Mouse (Mus musculus) Muller cell, postnatal 12 days (primary cell): Measurements from ENCODE around the gene Bmyc.
A peak's percentile ranks its signal among the peaks of the same experiment; 100 is the strongest.
"Not testable (repeated sequence)": the region's sequence is repeated elsewhere in the genome, so short reads cannot be mapped to it uniquely, and the experiment has no call there.

ENCODE experiments used
- DNase-seq: peaks from one replicate; pipeline ENCODE4 v3.0.0-alpha.2; 2015; ENCODE audit errors: inconsistent ontology term

The Bmyc gene

DNA sequence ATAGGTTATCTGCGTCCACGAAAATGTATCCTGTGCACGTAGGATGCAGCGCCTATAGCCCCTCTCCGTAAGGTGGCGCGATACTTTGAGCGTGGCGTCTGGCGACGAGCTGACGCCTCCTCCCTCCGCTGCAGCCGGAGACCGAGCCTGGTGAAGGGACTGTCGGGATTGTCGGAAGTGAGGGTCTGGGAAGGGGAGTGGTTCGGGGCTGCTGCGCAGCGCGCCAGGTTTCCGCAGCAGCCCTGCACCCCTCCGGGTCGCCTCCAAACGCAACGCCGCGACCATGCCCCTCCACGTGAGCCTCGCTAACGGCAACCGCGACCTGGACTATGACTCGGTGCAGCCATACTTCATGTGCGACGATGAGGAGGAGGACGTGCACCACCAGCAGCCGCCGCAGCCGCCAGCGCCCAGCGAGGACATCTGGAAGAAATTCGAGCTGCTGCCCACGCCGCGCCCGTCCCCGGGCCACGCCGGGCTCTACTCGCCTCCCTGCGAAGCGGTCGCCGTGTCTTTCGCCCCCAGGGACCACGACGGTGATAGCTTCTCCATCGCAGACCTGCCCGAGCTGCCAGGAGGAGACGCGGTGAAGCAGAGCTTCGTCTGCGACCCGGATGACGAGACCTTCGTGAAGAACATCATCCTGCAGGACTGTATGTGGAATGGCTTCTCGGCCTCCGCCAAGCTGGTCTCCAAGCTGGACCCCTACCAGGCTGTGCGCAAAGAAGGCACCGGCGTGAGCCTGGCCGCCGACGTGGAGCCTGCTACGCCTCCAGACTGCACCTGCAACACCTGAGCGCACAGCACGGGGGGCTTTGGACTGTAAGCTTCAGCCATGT, at the start of gene Bmyc:
Gene Bmyc (plus strand): TSS at position 97 of the 839 bp plus-strand sequence.
- peak; percentile 75 for DNase-seq

GRCm38 (mm10) chr2:25657246-25657645, 49.3 kb upstream of the Bmyc start:
- DNase-seq, result peak; percentile 57

DNA sequence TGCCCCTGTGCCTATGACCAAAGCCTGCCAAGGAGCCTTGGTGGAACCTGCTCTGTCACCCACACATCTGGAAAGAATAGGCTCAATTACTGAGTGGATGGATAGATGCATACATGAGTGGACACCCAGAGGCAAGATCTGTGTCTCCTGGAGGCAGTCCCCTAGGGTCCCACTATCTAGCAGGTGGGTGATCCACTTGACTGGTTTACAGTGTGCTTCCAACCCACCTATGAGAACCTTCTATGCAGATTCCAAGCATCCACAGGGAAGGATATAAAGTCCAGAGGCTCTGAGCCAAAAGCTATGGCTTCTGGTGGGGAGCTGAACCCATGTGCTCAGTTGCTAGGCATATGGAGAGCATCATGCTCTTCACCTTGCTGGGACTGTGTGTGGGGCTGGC, 48.9 kb upstream of the Bmyc start, which contains the start of gene Lcn5:
Gene Lcn5 (plus strand): TSS at position 301 of the 400 bp plus-strand sequence.
- no peak for DNase-seq

DNA sequence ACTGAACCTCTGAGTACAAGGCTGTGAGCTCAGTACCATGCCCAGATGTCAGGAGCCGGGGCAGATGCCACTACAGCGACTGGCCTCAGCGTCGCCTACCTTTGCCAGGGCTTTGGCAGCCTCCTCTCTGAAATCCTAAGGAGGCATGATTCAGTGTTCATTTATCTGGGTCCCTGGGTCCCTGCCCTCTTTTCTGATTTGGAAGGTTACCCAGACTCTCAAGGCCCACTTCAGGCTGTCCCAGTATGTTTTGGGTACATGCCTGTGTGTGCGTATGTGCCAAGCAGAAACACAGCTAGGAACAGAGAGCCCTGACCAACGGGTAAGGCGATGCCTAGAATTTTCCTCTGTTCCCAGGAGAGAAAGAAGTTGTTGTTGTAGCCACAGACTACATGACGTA, 46.3 kb upstream of the Bmyc start:
- DNase-seq, result no peak

DNA sequence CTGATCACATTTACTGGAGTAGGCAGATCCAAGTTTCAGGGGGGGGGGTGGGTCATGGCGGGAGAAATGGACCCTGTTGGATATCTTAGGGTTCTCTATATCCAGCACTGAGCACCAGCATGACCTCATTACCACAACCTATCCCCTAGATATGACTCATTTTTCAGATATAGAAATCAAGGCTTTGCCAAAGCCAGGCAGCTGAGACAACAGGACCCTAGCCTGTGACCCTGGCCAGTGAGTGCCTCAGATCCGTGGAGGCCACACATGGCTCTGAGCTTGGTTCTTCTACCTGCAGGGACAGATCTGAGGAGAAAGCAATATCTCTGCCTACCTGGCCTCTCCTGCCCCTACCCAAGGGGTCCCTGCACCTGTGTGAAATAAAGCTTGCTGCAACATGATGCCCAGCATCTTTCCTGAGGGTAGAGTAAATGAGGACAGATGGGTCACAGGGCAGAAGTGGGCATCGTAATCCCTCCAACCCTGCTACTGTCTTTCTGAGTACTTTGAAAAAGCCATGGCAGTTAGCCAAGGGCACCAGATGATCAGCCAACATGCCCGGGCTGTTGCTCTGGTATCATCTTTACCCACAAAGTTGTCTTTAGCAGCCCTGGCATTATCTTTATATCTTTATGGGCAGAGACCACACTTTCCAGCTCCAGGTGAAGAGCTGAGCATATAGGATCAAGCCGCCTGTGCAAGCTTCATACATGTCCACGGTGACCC, 45.1 kb upstream of the Bmyc start:
- DNase-seq, result peak; percentile 20

GRCm38 (mm10) chr2:25663511-25663910, 43.0 kb upstream of the Bmyc start:
- no peak for DNase-seq

DNA sequence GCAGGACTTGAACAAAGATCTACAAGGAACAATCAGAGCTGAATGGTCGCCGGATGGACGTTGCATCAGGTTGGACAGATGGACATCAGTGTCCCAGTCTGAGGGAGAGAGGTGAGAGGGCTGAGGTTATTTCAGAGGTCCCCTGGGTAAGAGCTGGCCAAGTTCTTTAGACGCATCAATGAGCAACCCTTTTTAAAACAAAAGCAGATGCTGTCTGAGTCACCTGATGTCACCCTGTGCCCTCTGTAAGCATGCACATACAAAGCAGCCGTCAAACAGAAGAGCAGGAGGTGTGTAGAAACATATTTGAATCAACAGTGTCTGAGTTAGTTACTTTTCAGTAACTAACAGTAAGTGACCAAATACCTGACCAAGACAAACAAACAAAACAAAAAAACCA, 42.4 kb upstream of the Bmyc start:
- no peak for DNase-seq

GRCm38 (mm10) chr2:25666516-25666915, 40.0 kb upstream of the Bmyc start:
- no peak for DNase-seq

DNA sequence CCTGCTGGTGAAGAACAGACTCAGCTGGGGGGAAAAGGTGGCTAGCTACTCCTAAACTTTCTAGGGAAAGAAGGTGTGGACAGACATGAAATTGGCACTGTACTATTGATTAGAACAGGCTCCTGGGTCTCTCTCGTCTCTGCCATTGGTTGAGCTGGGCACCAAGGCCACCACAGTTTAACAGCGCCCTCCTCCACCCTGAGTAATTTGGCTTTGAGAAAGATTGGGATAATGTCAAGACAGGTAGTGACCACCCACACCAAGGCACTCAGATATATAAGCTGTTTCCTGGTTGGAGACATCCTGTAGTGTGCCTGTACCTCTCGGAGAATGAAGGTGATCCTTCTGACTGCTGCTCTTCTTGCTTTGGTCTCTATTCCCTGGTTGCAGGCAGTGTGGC, 30.1 kb upstream of the Bmyc start, which contains the start of gene Lcn6:
Gene Lcn6 (plus strand): TSS at position 301 of the 400 bp plus-strand sequence.
- DNase-seq, result no peak

GRCm38 (mm10) chr2:25679559-25679958, 27.0 kb upstream of the Bmyc start:
- no peak for DNase-seq

- no peak for DNase-seq
These were observed 24.1 kb upstream of the Bmyc start, which contains the start of gene Lcn10 for GRCm38 (mm10) chr2:25682426-25682825. Lcn10 (plus strand) TSS chr2:25682726.

GRCm38 (mm10) chr2:25686941-25687340, 19.6 kb upstream of the Bmyc start:
- DNase-seq, result no peak

GRCm38 (mm10) chr2:25694605-25695004, 11.9 kb upstream of the Bmyc start:
- DNase-seq, result peak; percentile 37

DNA sequence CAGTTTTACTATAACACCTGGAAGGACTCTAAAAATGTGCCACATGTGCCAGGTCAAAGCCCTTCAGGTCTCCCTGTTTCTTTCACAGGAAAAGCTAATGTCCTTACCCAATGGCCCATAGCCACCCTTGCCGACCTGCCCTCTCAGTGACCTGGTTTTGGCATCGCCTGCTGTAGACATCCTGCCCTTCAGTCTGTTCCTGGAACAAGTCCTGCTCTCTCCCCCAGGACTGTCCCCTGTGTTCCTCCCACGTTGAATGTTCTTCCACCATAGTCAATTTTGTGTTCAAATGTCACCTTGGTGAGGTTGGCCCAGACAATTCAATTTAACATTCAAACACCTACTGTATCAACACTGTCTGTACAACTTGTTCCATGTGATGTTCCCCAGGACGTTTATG, 9.6 kb upstream of the Bmyc start:
- no peak for DNase-seq

DNA sequence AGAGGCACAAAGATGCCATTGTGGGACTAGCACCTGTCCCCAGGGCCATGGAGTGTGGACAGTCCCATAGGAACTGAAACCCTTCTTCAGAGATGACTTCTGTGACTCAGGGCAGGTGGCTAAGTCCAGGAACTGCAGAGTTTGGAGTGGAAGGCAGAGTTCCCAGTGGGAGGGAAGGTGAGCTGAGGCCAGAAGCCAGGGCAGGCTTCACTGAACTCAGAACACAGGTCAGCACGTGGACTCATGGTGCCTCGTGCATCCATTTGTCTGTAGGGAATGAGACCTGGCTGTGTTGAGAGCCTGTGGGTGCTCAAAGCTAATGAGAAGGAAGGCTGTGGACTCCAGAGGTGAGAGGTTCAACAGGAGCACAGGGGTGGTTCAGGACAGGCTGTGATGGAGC, 7.8 kb upstream of the Bmyc start:
- no peak for DNase-seq

DNA sequence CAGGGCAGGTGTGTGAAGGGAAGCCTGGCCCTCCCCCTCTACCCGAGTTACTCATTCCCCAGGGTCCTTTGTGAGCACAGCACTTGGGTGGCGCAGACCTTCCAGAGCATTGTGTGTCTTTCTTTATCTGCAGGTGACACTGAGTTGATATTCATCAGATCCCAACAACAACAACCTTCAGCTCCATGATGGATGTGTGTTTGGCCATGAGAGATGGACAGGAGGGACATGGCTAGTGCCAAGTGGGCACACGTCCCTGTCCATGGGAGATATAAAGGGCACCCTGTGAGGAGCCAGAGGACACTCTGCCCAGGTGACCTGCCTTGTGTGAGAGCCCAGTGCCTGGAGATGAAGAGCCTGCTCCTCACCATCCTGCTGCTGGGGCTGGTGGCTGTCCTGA, 6.8 kb upstream of the Bmyc start, which contains the start of gene Obp2a:
Gene Obp2a (plus strand): TSS at position 301 of the 400 bp plus-strand sequence.
- DNase-seq, result not testable (repeated sequence)

DNA sequence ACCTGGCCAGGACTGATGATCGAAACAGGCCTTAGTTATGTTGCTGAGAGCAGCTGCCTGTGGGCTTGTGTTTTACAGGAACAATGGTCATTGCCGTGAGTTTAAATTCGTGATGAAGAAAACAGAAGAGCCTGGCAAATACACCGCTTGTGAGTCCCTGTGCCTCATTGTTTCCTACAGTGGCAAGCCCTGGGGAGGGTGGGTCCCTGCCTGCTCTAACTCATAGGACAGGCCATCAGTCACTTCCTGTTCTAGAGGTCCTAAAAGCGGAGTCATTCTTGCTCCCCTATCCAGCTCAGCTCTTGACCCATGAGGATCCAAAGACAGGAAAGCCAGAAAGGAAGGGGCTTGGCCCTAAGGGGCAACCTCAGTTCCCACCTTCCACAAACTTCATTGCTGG, 5.5 kb upstream of the Bmyc start:
- DNase-seq, result no peak

GRCm38 (mm10) chr2:25703706-25704105, 2.8 kb upstream of the Bmyc start:
- DNase-seq, result no peak

DNA sequence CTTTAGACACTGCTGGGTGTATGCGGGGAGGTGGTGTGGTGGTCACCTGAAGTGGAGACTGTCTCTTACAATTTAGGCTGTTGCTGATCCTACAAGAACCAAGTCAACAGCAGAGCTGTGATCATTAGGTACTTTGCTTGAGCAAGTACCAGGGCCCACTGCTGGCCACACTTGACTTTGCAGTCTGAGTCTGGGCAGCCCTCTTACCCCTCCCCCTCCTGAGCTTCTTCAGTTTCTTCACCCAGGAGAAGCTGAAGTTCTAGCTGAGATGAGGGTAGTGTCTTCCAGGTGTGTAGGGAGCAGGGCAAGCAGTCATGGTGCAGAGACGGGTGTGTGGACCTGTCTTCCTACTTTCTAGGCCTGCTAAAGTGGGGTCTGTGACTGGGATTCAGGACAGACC, 1.6 kb downstream of the Bmyc start:
- DNase-seq, result peak; percentile 6

- not testable (repeated sequence) for DNase-seq
These were observed 2.5 kb downstream of the Bmyc start for GRCm38 (mm10) chr2:25709056-25709455.

- DNase-seq, result peak; percentile 37
These were observed 3.3 kb downstream of the Bmyc start for GRCm38 (mm10) chr2:25709791-25710190.

DNA sequence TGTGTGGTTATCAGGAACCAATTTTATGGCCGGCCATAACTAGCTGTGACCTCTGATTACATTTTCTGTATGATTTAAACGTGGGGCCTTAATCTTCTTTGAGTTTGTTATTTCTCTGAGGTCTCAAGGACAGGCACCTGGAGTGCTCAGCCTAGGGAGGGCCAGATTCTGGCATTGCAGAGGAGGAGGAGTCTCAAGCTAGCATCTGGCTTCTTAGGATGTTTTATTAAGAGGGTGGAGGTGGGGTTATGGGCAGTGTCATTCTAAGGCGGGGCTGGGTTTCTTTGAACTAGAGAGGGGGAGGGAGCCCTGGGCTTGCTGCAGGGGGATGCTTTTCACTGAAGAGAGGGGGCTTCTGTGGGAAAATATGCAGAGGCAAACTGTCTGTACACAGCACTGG, 5.1 kb downstream of the Bmyc start:
- not testable (repeated sequence) for DNase-seq

DNA sequence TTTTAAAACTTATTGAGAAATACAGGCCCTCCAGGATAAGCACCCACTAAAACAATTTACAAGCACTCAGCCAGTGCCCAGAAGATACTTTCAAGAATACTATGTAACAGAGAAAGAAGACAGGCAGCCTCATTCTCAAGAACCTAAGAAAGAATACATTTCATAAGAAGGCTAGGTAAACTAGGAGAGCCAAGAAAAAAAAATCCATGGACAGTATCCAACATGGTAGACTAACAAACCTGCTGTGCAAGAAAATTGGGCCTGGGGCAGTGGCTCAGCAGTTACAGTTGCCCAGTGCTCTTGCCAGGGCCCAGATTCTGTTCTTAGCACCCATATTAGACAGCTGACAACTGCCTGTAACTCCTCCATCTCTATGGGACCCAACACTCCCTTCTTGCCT, 10.7 kb downstream of the Bmyc start:
- DNase-seq, result no peak
